25 mouse cellular contexts compared by ENCODE assay signal in the genomic region with DNA sequence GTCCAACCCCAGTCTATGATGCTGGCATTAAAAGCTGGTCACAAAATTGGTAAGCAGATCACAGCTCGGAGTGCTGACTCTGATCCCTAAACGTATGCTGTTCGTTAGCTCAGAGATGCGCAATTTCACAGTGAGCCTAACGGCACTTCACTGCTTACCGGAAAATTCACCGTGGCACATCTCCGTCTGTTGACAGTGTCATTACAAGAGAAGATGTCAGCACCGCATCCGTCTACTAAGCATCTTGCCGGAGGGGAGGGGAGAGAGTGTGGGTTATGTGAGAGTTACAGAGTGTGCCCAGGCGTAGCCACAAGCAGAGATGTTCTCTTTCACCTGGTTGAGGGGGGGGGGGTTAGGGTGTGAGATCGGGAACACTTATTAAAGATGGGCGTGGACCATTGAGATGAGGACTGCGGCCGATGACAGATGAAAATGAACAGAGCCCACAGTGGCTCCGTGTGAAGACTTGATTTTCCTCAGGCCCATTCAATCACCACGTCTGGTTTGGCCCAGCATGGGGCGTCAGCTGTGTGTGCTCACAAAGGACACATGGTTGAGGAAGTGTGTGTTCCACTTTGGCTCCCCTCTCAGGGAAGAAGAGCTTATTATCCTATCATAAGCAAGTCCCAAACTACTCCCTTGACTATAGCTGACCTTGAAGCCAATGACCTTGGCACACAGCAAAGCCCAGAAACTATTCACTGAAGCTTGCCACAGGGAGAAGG.
A peak's percentile ranks its signal among the peaks of the same experiment; 100 is the strongest.
DNase-seq lines count a peak whose midpoint lies in the region; ATAC-seq and TF ChIP-seq lines count a peak whose summit lies in the region.
"Had no signal": no experiment of that assay in that cellular context is flagged by ENCODE, and none has a peak within 500 bp of the region (broad histone marks: within the 10 kb centered on the region; RNA-seq: fewer than 3 reads in every experiment).

No protein-coding gene starts in this region.

- peaks cover 41% of the 10 kb centered on the region for H3K4me1 ChIP-seq in forebrain, embryonic 15.5 days
- peaks cover 13% of the 10 kb centered on the region; the same call in 1 of the 2 replicates for H3K4me1 ChIP-seq in forebrain, embryonic 11.5 days (replicated peaks; ENCODE audit: control insufficient read depth, insufficient read depth, low read length)
- H3K4me1 ChIP-seq in midbrain, embryonic 16.5 days (ENCODE audit: control insufficient read depth, insufficient read depth, low read length) = peaks cover 32% of the 10 kb centered on the region
- H3K4me1 ChIP-seq: liver, embryonic 15.5 days; megakaryocyte, embryonic 14.5 days had no signal

- intact Hi-C loops in left cerebral cortex, postnatal 4 days (cut with DNase I) = no loop called here
- intact Hi-C loops in left cerebral cortex, adult 2 months (cut with DNase I) = no loop called here

- no peak for TF ChIP-seq POLR2A in brain, embryonic 14.5 days (IDR thresholded peaks at IDR 0.05; ENCODE audit: borderline replicate concordance, extremely low read depth, insufficient read depth, insufficient read length, poor library complexity, severe bottlenecking)

- H3K9me3 ChIP-seq in forebrain, embryonic 15.5 days = no peaks in the 10 kb centered on the region
- no peaks in the 10 kb centered on the region for H3K9me3 ChIP-seq in forebrain, embryonic 11.5 days (ENCODE audit: control insufficient read depth, low read length)
- H3K9me3 ChIP-seq in midbrain, embryonic 16.5 days (replicated peaks; ENCODE audit: control insufficient read depth, low read length, poor library complexity, severe bottlenecking) = no peaks in the 10 kb centered on the region
- H3K9me3 ChIP-seq: embryonic facial prominence, embryonic 12.5 days; forebrain, embryonic 13.5 days; heart, embryonic 13.5 days; limb, embryonic 10.5 days; liver, embryonic 15.5 days; lung, embryonic 15.5 days had no signal

- H3K4me2 ChIP-seq in forebrain, embryonic 15.5 days (replicated peaks) = no peak overlapping the region
- no peak overlapping the region for H3K4me2 ChIP-seq in forebrain, embryonic 11.5 days (ENCODE audit: low read depth, low read length, severe bottlenecking)
- no peak overlapping the region for H3K4me2 ChIP-seq in midbrain, embryonic 16.5 days (ENCODE audit: low read length)
- H3K4me2 ChIP-seq: embryonic facial prominence, embryonic 12.5 days; forebrain, embryonic 13.5 days; heart, embryonic 13.5 days; liver, embryonic 15.5 days; lung, embryonic 15.5 days had no signal

- no peaks in the 10 kb centered on the region for H3K36me3 ChIP-seq in forebrain, embryonic 15.5 days
- H3K36me3 ChIP-seq in forebrain, embryonic 11.5 days (ENCODE audit: control insufficient read depth, insufficient read depth, low read length) = no peaks in the 10 kb centered on the region
- no peaks in the 10 kb centered on the region for H3K36me3 ChIP-seq in midbrain, embryonic 16.5 days (ENCODE audit: control insufficient read depth, insufficient read depth, low read length)
- H3K36me3 ChIP-seq: embryonic facial prominence, embryonic 12.5 days; heart, embryonic 13.5 days; limb, embryonic 10.5 days; liver, embryonic 15.5 days; lung, embryonic 15.5 days had no signal

- H3K4me3 ChIP-seq in forebrain, embryonic 15.5 days = no peak overlapping the region
- H3K4me3 ChIP-seq in forebrain, embryonic 11.5 days (ENCODE audit: low read depth, low read length) = no peak overlapping the region
- no peak overlapping the region for H3K4me3 ChIP-seq in left cerebral cortex, adult 2 months
- H3K4me3 ChIP-seq in midbrain, embryonic 16.5 days (ENCODE audit: low read depth, low read length) = no peak overlapping the region
- H3K4me3 ChIP-seq: embryonic facial prominence, embryonic 12.5 days; forebrain, embryonic 13.5 days; heart, embryonic 13.5 days; limb, embryonic 10.5 days; liver, embryonic 15.5 days; lung, embryonic 15.5 days; megakaryocyte, embryonic 14.5 days had no signal

- H3K9ac ChIP-seq in forebrain, embryonic 15.5 days (replicated peaks) = no peak overlapping the region
- no peak overlapping the region for H3K9ac ChIP-seq in forebrain, embryonic 11.5 days (ENCODE audit: low read length)
- H3K9ac ChIP-seq in midbrain, embryonic 16.5 days (ENCODE audit: low read depth, low read length) = no peak overlapping the region
- H3K9ac ChIP-seq: embryonic facial prominence, embryonic 12.5 days; forebrain, embryonic 13.5 days; heart, embryonic 13.5 days; liver, embryonic 15.5 days; lung, embryonic 15.5 days had no signal

- no peaks in the 10 kb centered on the region for H3K27me3 ChIP-seq in forebrain, embryonic 15.5 days
- H3K27me3 ChIP-seq in forebrain, embryonic 11.5 days (ENCODE audit: control insufficient read depth, insufficient read depth, low read length) = no peaks in the 10 kb centered on the region
- H3K27me3 ChIP-seq in midbrain, embryonic 16.5 days (ENCODE audit: control insufficient read depth, insufficient read depth, low read depth, low read length) = no peaks in the 10 kb centered on the region
- H3K27me3 ChIP-seq: embryonic facial prominence, embryonic 12.5 days; forebrain, embryonic 13.5 days; heart, embryonic 13.5 days; liver, embryonic 15.5 days; lung, embryonic 15.5 days; megakaryocyte, embryonic 14.5 days had no signal

- H3K27ac ChIP-seq in forebrain, embryonic 15.5 days (replicated peaks) = 0 out of 2 replicates have a peak overlapping the region, but pooled peaks have one; percentile 6
- no peak overlapping the region for H3K27ac ChIP-seq in forebrain, embryonic 11.5 days (ENCODE audit: low read depth, low read length)
- no peak overlapping the region for H3K27ac ChIP-seq in left cerebral cortex, adult 2 months
- H3K27ac ChIP-seq in midbrain, embryonic 16.5 days (ENCODE audit: low read length) = no peak overlapping the region
- H3K27ac ChIP-seq: embryonic facial prominence, embryonic 12.5 days; forebrain, embryonic 13.5 days; heart, embryonic 13.5 days; limb, embryonic 10.5 days; liver, embryonic 15.5 days; lung, embryonic 15.5 days had no signal

- no peak for ATAC-seq in forebrain, embryonic 15.5 days (replicated peaks)
- ATAC-seq in forebrain, embryonic 11.5 days (replicated peaks; ENCODE audit: low FRiP score) = no peak
- ATAC-seq in midbrain, embryonic 16.5 days = peak; percentile 39; the same call in 1 of the 2 replicates
- ATAC-seq: forebrain, embryonic 13.5 days had no signal

- 58% methylated on average over 19 of the region's 19 CpGs for WGBS in forebrain, embryonic 15.5 days
- WGBS in forebrain, embryonic 11.5 days = 77% methylated on average over 19 of the region's 19 CpGs
- WGBS in midbrain, embryonic 16.5 days = 51% methylated on average over 19 of the region's 19 CpGs

- no peak for DNase-seq in forebrain, embryonic 11.5 days (ENCODE audit: low spot score)
- DNase-seq in left cerebral cortex, postnatal 4 days = peak; percentile 53
- DNase-seq in left cerebral cortex, adult 2 months (ENCODE audit: extremely low spot score in 1 of 2, low spot score in 2 of 2) = no peak
- DNase-seq in brain, embryonic 14.5 days (ENCODE audit: low read depth) = peak; percentile 73
- no peak for DNase-seq in gastrocnemius, postnatal 10 days
- DNase-seq: adrenal gland, postnatal 25 days; cerebellum, adult 11 months; cerebellum, adult 9-11 months; heart, adult 11 months; heart, postnatal 14 days; kidney, adult 18-20 months; liver; lung, postnatal 36 days; right cerebral cortex, postnatal 25 days; spleen, adult 18-20 months; thymus, postnatal 14 days had no signal

- no peak for TF ChIP-seq CTCF in left cerebral cortex, adult 2 months (IDR thresholded peaks at IDR 0.05)
- no peak for TF ChIP-seq CTCF in brain, embryonic 14.5 days (IDR thresholded peaks at IDR 0.05; ENCODE audit: borderline replicate concordance, extremely low read depth, insufficient read depth, insufficient read length)

Comparison
In these comparisons a context has a peak if more than half of its experiments do, and no peak if none do; other contexts are left out.
1. DNase-seq: peak in left cerebral cortex, postnatal 4 days (single experiment) and brain, embryonic 14.5 days (single experiment); none in forebrain, embryonic 11.5 days (single experiment), left cerebral cortex, adult 2 months (0 of 2) and gastrocnemius, postnatal 10 days (single experiment).